Mouse (Mus musculus) B cell, adult 2 months (primary cell): Measurements from ENCODE around the gene Trpc3.
A peak's percentile ranks its signal among the peaks of the same experiment; 100 is the strongest.

Source experiments
- DNase-seq, 2 experiments: peaks; one replicate each; pipeline ENCODE4 v3.0.0; 2022

The Trpc3 gene

DNA sequence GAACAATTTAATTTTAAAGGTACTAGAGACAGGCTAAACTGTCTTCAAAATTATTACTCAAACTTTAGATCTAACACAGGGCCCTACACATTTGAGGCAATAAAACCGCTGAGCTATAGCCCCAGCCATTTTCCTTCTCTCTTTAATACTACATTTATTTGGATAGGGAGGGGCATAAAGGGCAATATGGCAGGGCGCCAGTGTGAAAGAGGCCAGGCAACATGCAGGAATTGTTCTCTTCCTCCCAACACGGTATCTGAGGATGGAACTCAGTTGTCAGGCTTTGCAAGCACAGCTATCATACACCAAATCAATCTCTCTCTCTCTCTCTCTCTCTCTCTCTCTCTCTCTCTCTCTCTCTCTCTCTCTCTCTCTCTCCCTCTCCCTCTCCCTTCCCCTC lies 91.2 kb downstream of the Trpc3 start:
- DNase-seq, result no peak

DNA sequence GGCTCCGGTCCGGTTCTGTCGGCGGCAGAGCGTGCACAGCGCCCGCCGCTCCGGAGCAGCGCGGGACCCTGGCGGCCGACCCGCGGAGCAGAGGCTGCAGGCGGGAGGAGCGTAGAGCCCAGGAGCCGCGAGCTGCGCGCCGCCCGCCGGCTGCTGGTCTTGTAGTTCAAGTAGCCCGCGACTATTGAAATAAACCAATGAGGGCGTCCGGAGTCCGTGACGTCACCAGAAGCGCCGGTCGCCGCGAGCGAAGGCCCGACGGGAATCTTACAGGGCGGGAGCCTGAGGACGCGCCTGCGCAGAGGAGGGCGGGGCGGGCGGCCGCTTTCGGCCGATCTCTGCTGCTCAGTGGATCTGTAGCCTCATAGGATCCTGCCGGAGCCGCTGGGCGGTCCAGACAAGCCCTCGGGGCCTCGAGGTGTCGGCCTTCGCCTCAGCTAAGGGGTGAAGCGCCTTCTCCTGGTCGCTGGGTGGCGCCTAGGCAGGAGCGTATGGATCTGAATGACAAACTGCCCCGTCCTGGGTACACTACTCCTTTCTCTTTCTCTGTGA lies 118.1 kb downstream of the Trpc3 start, which contains the start of gene Ccna2:
Gene Ccna2 (minus strand): TSS at position 324 of the 552 bp plus-strand sequence.
- peak; percentile 97 to 98 for DNase-seq

DNA sequence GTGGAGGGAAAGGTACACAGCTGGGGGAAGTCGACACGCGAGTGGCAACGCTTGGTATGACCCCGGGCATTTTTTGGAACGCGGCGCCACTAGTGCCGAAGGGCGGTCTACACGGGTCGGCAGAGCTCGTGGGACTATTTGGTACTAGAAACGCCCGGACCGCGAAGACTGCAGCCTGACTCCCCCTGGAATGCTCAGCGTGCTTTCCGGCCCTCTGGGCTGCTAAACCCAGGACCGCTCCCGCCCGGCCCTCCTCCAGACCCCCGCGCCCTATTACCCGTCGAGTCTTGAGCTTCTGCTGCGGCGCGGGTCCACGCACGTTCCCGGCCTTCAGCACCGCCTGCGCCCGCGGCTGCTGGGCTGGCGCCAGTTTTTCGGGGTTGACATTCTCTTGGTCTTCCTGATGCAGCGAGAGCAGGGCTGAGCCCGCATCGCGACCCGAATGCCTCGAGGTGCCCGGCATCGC lies 118.6 kb downstream of the Trpc3 start:
- DNase-seq, result no peak
